Mouse (Mus musculus): ENCODE results near the gene Fam214b. TPM values are rescaled to one million over a fixed set of nuclear protein-coding genes. Genes with fewer than 3 reads are reported as not detected.

Fam214b gene
- polyA plus RNA-seq, 1 experiment from 2014 or later = 28.9 TPM

- 79% methylated on average over 10 of the region's 10 CpGs for WGBS (ENCODE audit: insufficient replicate concordance)
- peak overlapping the region; percentile 83 for H3K4me3 ChIP-seq
- H3K4me1 ChIP-seq = peaks cover 60% of the 10 kb centered on the region
- no peaks in the 10 kb centered on the region for H3K9me3 ChIP-seq (replicated peaks)
- peak overlapping the region; percentile 93 for H3K4me2 ChIP-seq
- ATAC-seq = no peak
- no peaks in the 10 kb centered on the region for H3K27me3 ChIP-seq (replicated peaks)
- H3K9ac ChIP-seq = peak overlapping the region; percentile 74
- peak overlapping the region; percentile 95 for H3K27ac ChIP-seq
- peaks cover 46% of the 10 kb centered on the region for H3K36me3 ChIP-seq
These were observed 9.7 kb downstream of the Fam214b start for GRCm38 (mm10) chr4:43036356-43036755.

GRCm38 (mm10) chr4:43035851-43036250, 10.2 kb downstream of the Fam214b start:
- H3K27ac ChIP-seq = peak overlapping the region; percentile 95; the same call in 1 of the 2 replicates
- H3K9ac ChIP-seq = no peak overlapping the region
- no peak for ATAC-seq
- H3K27me3 ChIP-seq (replicated peaks) = no peaks in the 10 kb centered on the region
- no peaks in the 10 kb centered on the region for H3K9me3 ChIP-seq (replicated peaks)
- peaks cover 46% of the 10 kb centered on the region for H3K36me3 ChIP-seq
- no peak overlapping the region for H3K4me3 ChIP-seq
- peak overlapping the region; percentile 23 for H3K4me2 ChIP-seq
- 85% methylated on average over 6 of the region's 6 CpGs for WGBS (ENCODE audit: insufficient replicate concordance)
- H3K4me1 ChIP-seq = peaks cover 55% of the 10 kb centered on the region

GRCm38 (mm10) chr4:43033481-43033880, 12.5 kb downstream of the Fam214b start:
- peaks cover 54% of the 10 kb centered on the region for H3K4me1 ChIP-seq
- WGBS (ENCODE audit: insufficient replicate concordance) = 77% methylated on average over 14 of the region's 14 CpGs
- H3K9me3 ChIP-seq (replicated peaks) = no peaks in the 10 kb centered on the region
- no peak overlapping the region for H3K4me2 ChIP-seq
- no peak overlapping the region for H3K27ac ChIP-seq
- no peak overlapping the region for H3K9ac ChIP-seq
- peaks cover 62% of the 10 kb centered on the region for H3K36me3 ChIP-seq
- no peak for ATAC-seq
- H3K4me3 ChIP-seq = no peak overlapping the region
- H3K27me3 ChIP-seq (replicated peaks) = no peaks in the 10 kb centered on the region

- H3K27me3 ChIP-seq (replicated peaks) = no peaks in the 10 kb centered on the region
- peaks cover 72% of the 10 kb centered on the region for H3K36me3 ChIP-seq
- peaks cover 46% of the 10 kb centered on the region for H3K4me1 ChIP-seq
- ATAC-seq = no peak
- WGBS (ENCODE audit: insufficient replicate concordance) = 68% methylated on average over 1 of the region's 1 CpGs
- no peak overlapping the region for H3K4me3 ChIP-seq
- H3K9me3 ChIP-seq (replicated peaks) = no peaks in the 10 kb centered on the region
- no peak overlapping the region for H3K9ac ChIP-seq
- H3K4me2 ChIP-seq = no peak overlapping the region
- H3K27ac ChIP-seq = peak overlapping the region; percentile 39; the same call in 1 of the 2 replicates
These were observed 13.5 kb downstream of the Fam214b start for GRCm38 (mm10) chr4:43032501-43032900.

GRCm38 (mm10) chr4:43031237-43031995, 14.6 kb downstream of the Fam214b start, which contains the start of gene Stoml2:
Gene Stoml2, minus strand, starts transcription at chr4:43031710.
- Histone ChIP-seq H3K9ac (peak within 1 kb of the TSS; percentile 96), H3K27ac (peak within 1 kb of the TSS; percentile 89), H3K36me3 (peaks cover 75% of the 10 kb centered on the region), H3K27me3 (replicated peaks) (no peaks in the 10 kb centered on the region), H3K9me3 (replicated peaks) (no peaks in the 10 kb centered on the region), H3K4me3 (peak within 1 kb of the TSS; percentile 81), H3K4me1 (peaks cover 35% of the 10 kb centered on the region), H3K4me2 (peak within 1 kb of the TSS; percentile 82)
- 2% methylated on average over 38 of the region's 38 CpGs for WGBS (ENCODE audit: insufficient replicate concordance)
- ATAC-seq = peak; percentile 96

- Histone ChIP-seq H3K9ac (peak overlapping the region; percentile 96), H3K27ac (peak overlapping the region; percentile 89), H3K9me3 (replicated peaks) (no peaks in the 10 kb centered on the region), H3K27me3 (replicated peaks) (no peaks in the 10 kb centered on the region), H3K4me1 (peaks cover 32% of the 10 kb centered on the region), H3K36me3 (peaks cover 69% of the 10 kb centered on the region), H3K4me3 (peak overlapping the region; percentile 81), H3K4me2 (peak overlapping the region; percentile 82)
- ATAC-seq = peak; percentile 74
- WGBS (ENCODE audit: insufficient replicate concordance) = under 1% methylated on average over 28 of the region's 28 CpGs
These were observed 15.2 kb downstream of the Fam214b start for GRCm38 (mm10) chr4:43030780-43031230.

GRCm38 (mm10) chr4:43030352-43030751, 15.7 kb downstream of the Fam214b start:
- peaks cover 31% of the 10 kb centered on the region for H3K4me1 ChIP-seq
- H3K36me3 ChIP-seq = peaks cover 65% of the 10 kb centered on the region
- ATAC-seq = peak; percentile 13; the same call in 1 of the 2 replicates

GRCm38 (mm10) chr4:43029749-43030148, 16.3 kb downstream of the Fam214b start:
- no peak for ATAC-seq
- peak overlapping the region; percentile 82 for H3K4me2 ChIP-seq

More at GRCm38 (mm10) chr4:43030352-43030751, 15.7 kb downstream of the Fam214b start:
- peak overlapping the region; percentile 89 for H3K27ac ChIP-seq
- H3K27me3 ChIP-seq (replicated peaks) = no peaks in the 10 kb centered on the region
- H3K4me3 ChIP-seq = peak overlapping the region; percentile 81
- H3K9me3 ChIP-seq (replicated peaks) = no peaks in the 10 kb centered on the region
- 58% methylated on average over 9 of the region's 9 CpGs for WGBS (ENCODE audit: insufficient replicate concordance)
- peak overlapping the region; percentile 82 for H3K4me2 ChIP-seq
- H3K9ac ChIP-seq = peak overlapping the region; percentile 96

GRCm38 (mm10) chr4:43029121-43029520, 16.9 kb downstream of the Fam214b start:
- no peak for ATAC-seq
- Histone ChIP-seq H3K27ac (no peak overlapping the region), H3K4me1 (peaks cover 42% of the 10 kb centered on the region), H3K4me3 (peak overlapping the region; percentile 81), H3K4me2 (peak overlapping the region; percentile 82), H3K27me3 (replicated peaks) (no peaks in the 10 kb centered on the region), H3K9ac (peak overlapping the region; percentile 32; the same call in 1 of the 2 replicates), H3K9me3 (replicated peaks) (no peaks in the 10 kb centered on the region), H3K36me3 (peaks cover 57% of the 10 kb centered on the region)
- WGBS (ENCODE audit: insufficient replicate concordance) = 81% methylated on average over 7 of the region's 7 CpGs

More at GRCm38 (mm10) chr4:43029749-43030148, 16.3 kb downstream of the Fam214b start:
- Histone ChIP-seq H3K27me3 (replicated peaks) (no peaks in the 10 kb centered on the region), H3K27ac (peak overlapping the region; percentile 89), H3K9ac (peak overlapping the region; percentile 96), H3K9me3 (replicated peaks) (no peaks in the 10 kb centered on the region), H3K4me1 (peaks cover 35% of the 10 kb centered on the region), H3K36me3 (peaks cover 59% of the 10 kb centered on the region), H3K4me3 (peak overlapping the region; percentile 81)
- 88% methylated on average over 9 of the region's 9 CpGs for WGBS (ENCODE audit: insufficient replicate concordance)

GRCm38 (mm10) chr4:43025084-43025960, 20.7 kb downstream of the Fam214b start, which contains the start of gene Pigo:
Gene Pigo, minus strand, starts transcription at chr4:43025819.
- Histone ChIP-seq H3K27me3 (replicated peaks) (no peaks in the 10 kb centered on the region), H3K4me3 (peak within 1 kb of the TSS; percentile 70), H3K27ac (peak within 1 kb of the TSS; percentile 92), H3K9ac (peak within 1 kb of the TSS; percentile 77), H3K9me3 (replicated peaks) (no peaks in the 10 kb centered on the region), H3K4me2 (peak within 1 kb of the TSS; percentile 86), H3K36me3 (peaks cover 79% of the 10 kb centered on the region), H3K4me1 (peaks cover 37% of the 10 kb centered on the region)
- 7% methylated on average over 42 of the region's 42 CpGs for WGBS (ENCODE audit: insufficient replicate concordance)
- ATAC-seq = peak; percentile 90

- peaks cover 81% of the 10 kb centered on the region for H3K36me3 ChIP-seq
- peaks cover 37% of the 10 kb centered on the region for H3K4me1 ChIP-seq
- H3K27ac ChIP-seq = peak overlapping the region; percentile 92
- WGBS (ENCODE audit: insufficient replicate concordance) = 73% methylated on average over 14 of the region's 14 CpGs
- peak overlapping the region; percentile 77 for H3K9ac ChIP-seq
- H3K4me3 ChIP-seq = peak overlapping the region; percentile 70
- no peak for ATAC-seq
- H3K27me3 ChIP-seq (replicated peaks) = no peaks in the 10 kb centered on the region
- peak overlapping the region; percentile 86 for H3K4me2 ChIP-seq
- H3K9me3 ChIP-seq (replicated peaks) = no peaks in the 10 kb centered on the region
These were observed 21.3 kb downstream of the Fam214b start for GRCm38 (mm10) chr4:43024673-43025072.

All from liver, embryonic 12.5 days (tissue).